Mouse (Mus musculus): ENCODE data around the gene Olfr361.
"Not testable (repeated sequence)": the region's sequence is repeated elsewhere in the genome, so short reads cannot be mapped to it uniquely, and the experiment has no call there.

DNA sequence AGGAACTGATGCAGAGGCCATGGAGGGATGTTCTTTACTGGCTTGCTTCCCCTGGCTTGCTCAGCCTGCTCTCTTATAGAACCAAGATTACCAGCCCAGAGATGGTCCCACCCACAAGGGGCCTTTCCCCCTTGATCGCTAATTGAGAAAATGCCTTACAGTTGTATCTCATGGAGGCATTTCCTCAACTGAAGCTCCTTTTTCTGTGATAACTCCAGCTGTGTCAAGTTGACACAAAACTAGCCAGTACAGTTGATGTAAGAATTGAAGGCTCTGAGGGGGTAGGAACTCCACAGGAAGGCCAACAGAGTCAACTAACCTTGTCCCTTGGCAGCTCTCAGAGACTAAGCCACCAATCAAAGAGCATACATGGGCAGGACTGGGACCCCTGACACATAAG, at the start of gene Olfr361:
- not testable (repeated sequence) for TF ChIP-seq POLR2A (IDR thresholded peaks at IDR 0.05; ENCODE audit: borderline replicate concordance, insufficient read depth, low read length); CTCF (IDR thresholded peaks at IDR 0.05; ENCODE audit: borderline replicate concordance, insufficient read depth, low read depth, low read length)
